Mouse (Mus musculus) heart, postnatal 36 days (tissue): ENCODE data around the gene Atp2a3. TPM values are rescaled to one million over a fixed set of nuclear protein-coding genes. Genes with fewer than 3 reads are reported as not detected.

Source experiments
- DNase-seq, 2 experiments: peaks; one replicate each; pipeline ENCODE4 v3.0.0; 2021 to 2022
- intact Hi-C: fragments of 180-260 bp; cut with DNase I; formaldehyde crosslinking; loops from one replicate; pipeline ENCODE4 v1.15.1; 2025
- total RNA-seq, 2 experiments: library from RNA; stranded (reverse); gene quantifications; 2 replicates each; pipeline ENCODE4 v1.2.3; 2021

The Atp2a3 gene
- total RNA-seq, result 10 to 100 TPM; 11.1 to 11.9 TPM

GRCm38 (mm10) chr11:72961072-72961980 lies at the start of gene Atp2a3:
Gene Atp2a3, plus strand, starts transcription at chr11:72961169.
- intact Hi-C loops, result loop anchor here (2.0 kb wide), 2 partner anchors 37 to 39 kb away; no protein-coding TSS in a partner anchor
- DNase-seq, result peak; percentile 42 to 43

GRCm38 (mm10) chr11:72917299-72917996 lies 43.5 kb upstream of the Atp2a3 start:
- no peak for DNase-seq
- intact Hi-C loops, result no loop called here

- DNase-seq, result no peak
- intact Hi-C loops, result loop anchor here (10.0 kb wide), 1 partner anchor 1452 kb away; no protein-coding TSS in a partner anchor
These were observed 37.9 kb upstream of the Atp2a3 start for GRCm38 (mm10) chr11:72923116-72923515.

- DNase-seq, result no peak
- intact Hi-C loops, result loop anchor here (2.0 to 10.0 kb wide), 3 partner anchors 36 to 1450 kb away; partner anchors contain the start of gene Atp2a3
These were observed 36.5 kb upstream of the Atp2a3 start for GRCm38 (mm10) chr11:72924458-72924857.

- intact Hi-C loops, result loop anchor here (2.0 to 10.0 kb wide), 4 partner anchors 36 to 1450 kb away; partner anchors contain the start of gene Atp2a3
- no peak for DNase-seq
These were observed 35.9 kb upstream of the Atp2a3 start for GRCm38 (mm10) chr11:72925067-72925466.

GRCm38 (mm10) chr11:72926226-72926890 lies 34.6 kb upstream of the Atp2a3 start:
- intact Hi-C loops, result loop anchor here (1.0 to 10.0 kb wide), 3 partner anchors 56 to 1448 kb away; no protein-coding TSS in a partner anchor
- DNase-seq, result peak; percentile 77 to 78

GRCm38 (mm10) chr11:72928516-72928915 lies 32.5 kb upstream of the Atp2a3 start:
- DNase-seq, result no peak
- intact Hi-C loops, result loop anchor here (5.0 to 10.0 kb wide), 2 partner anchors 54 to 1446 kb away; no protein-coding TSS in a partner anchor

GRCm38 (mm10) chr11:72940208-72941143 lies 20.5 kb upstream of the Atp2a3 start:
- intact Hi-C loops, result no loop called here
- DNase-seq, result peak; percentile 56 to 57

- intact Hi-C loops, result no loop called here
- DNase-seq, result peak; percentile 34 to 47
These were observed 15.8 kb upstream of the Atp2a3 start for GRCm38 (mm10) chr11:72944996-72945793.

- intact Hi-C loops, result no loop called here
- DNase-seq, result peak; percentile 44 to 52
These were observed 15.0 kb upstream of the Atp2a3 start for GRCm38 (mm10) chr11:72945875-72946559.

- peak in 1 of 2 experiments; percentile 31 for DNase-seq
- intact Hi-C loops, result no loop called here
These were observed 14.3 kb upstream of the Atp2a3 start for GRCm38 (mm10) chr11:72946560-72947119.

GRCm38 (mm10) chr11:72947840-72948239 lies 13.1 kb upstream of the Atp2a3 start:
- DNase-seq, result no peak
- intact Hi-C loops, result no loop called here

GRCm38 (mm10) chr11:72948254-72948653 lies 12.7 kb upstream of the Atp2a3 start:
- no peak for DNase-seq
- intact Hi-C loops, result no loop called here

GRCm38 (mm10) chr11:72951137-72952000 lies 9.6 kb upstream of the Atp2a3 start:
- peak; percentile 23 to 32 for DNase-seq
- intact Hi-C loops, result no loop called here

- DNase-seq, result peak; percentile 50 to 57
- intact Hi-C loops, result no loop called here
These were observed 8.7 kb upstream of the Atp2a3 start for GRCm38 (mm10) chr11:72952226-72952625.

GRCm38 (mm10) chr11:72952697-72953096 lies 8.3 kb upstream of the Atp2a3 start:
- intact Hi-C loops, result no loop called here
- DNase-seq, result peak in 1 of 2 experiments; percentile 31

- intact Hi-C loops, result no loop called here
These were observed 7.9 kb upstream of the Atp2a3 start for GRCm38 (mm10) chr11:72953116-72953439.

More at GRCm38 (mm10) chr11:72953116-72953439, 7.9 kb upstream of the Atp2a3 start:
- no peak for DNase-seq
